Mouse (Mus musculus): ENCODE measurements around the gene Grid2. TPM values are rescaled to one million over a fixed set of nuclear protein-coding genes. Genes with fewer than 3 reads are reported as not detected.

The Grid2 gene
- total RNA-seq, 1 experiment from 2014 or later: not detected

- ATAC-seq (replicated peaks in 1 of 2; ENCODE audit: insufficient read depth in 1 of 2, low FRiP score in 2 of 2, low TSS enrichment in 1 of 2, low read depth in 1 of 2, poor library complexity in 2 of 2, severe bottlenecking in 2 of 2): no peak
Observed at GRCm38 (mm10) chr6:64428898-64429297, 1173.2 kb downstream of the Grid2 start.

DNA sequence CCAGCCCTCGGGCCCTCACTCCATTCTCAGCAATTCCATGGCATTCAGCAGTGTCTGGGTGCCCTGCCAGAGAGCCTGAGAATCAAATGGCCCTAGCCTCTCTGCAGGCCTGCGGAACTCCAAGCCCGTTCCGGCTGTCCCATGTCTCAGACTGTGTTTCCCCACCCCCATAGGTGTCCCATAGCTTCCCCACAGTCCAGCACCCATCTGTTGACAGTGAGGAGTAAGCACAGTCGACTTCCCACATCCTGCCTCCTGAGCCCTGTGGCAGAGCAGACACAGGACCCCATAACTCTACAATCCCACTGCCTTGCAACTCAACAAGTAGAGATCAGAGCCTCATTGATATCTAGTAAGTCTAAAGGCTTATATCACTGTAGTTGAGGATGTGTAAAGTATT, 1192.5 kb downstream of the Grid2 start:
- no peak for ATAC-seq (replicated peaks in 1 of 2; ENCODE audit: insufficient read depth in 1 of 2, low FRiP score in 2 of 2, low TSS enrichment in 1 of 2, low read depth in 1 of 2, poor library complexity in 2 of 2, severe bottlenecking in 2 of 2)

- no peak for ATAC-seq (replicated peaks in 1 of 2; ENCODE audit: insufficient read depth in 1 of 2, low FRiP score in 2 of 2, low TSS enrichment in 1 of 2, low read depth in 1 of 2, poor library complexity in 2 of 2, severe bottlenecking in 2 of 2)
Observed at GRCm38 (mm10) chr6:64448864-64449355, 1193.2 kb downstream of the Grid2 start.

- ATAC-seq (replicated peaks in 1 of 2; ENCODE audit: insufficient read depth in 1 of 2, low FRiP score in 2 of 2, low TSS enrichment in 1 of 2, low read depth in 1 of 2, poor library complexity in 2 of 2, severe bottlenecking in 2 of 2): no peak
Observed at GRCm38 (mm10) chr6:64450770-64451169, 1195.1 kb downstream of the Grid2 start.

DNA sequence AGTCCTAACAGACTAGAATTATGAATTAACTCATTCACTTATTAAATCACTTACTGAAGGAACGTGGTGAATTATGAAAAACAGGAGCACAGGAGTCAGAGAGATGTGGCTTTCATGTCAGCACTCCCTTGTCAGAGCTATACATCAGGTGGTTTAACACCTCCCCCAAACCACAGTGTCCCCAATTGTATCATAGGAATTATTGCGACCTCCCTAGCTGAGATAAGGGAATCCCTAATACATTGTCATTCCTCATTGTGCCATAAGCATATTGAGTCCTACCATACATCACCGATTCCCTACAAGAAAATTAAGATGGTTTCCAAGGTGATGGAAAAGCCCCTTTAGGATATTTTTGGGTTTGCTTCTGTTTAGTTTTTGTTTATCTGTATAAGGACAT, 1224.2 kb downstream of the Grid2 start:
- ATAC-seq (replicated peaks in 1 of 2; ENCODE audit: insufficient read depth in 1 of 2, low FRiP score in 2 of 2, low TSS enrichment in 1 of 2, low read depth in 1 of 2, poor library complexity in 2 of 2, severe bottlenecking in 2 of 2): no peak

DNA sequence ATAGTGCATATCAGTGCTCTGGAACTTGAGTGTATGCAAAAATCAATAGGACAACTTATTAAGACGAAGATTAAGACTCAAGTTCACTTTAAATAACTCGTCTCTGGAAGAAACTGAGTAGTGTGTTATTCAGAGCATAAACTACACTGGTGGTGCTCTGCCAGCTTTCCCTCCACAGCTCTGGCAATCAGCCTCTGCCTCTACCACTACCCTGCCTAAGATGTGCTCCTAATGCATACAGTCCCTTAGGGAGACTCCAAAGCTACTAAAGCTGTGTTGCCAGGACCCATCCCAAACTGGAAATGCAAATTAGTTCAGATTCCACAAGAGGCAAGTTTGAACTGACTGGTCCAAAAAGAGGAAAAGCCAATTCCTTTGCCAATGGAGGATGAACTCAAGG, 1224.9 kb downstream of the Grid2 start:
- ATAC-seq (replicated peaks in 1 of 2; ENCODE audit: insufficient read depth in 1 of 2, low FRiP score in 2 of 2, low TSS enrichment in 1 of 2, low read depth in 1 of 2, poor library complexity in 2 of 2, severe bottlenecking in 2 of 2): no peak

DNA sequence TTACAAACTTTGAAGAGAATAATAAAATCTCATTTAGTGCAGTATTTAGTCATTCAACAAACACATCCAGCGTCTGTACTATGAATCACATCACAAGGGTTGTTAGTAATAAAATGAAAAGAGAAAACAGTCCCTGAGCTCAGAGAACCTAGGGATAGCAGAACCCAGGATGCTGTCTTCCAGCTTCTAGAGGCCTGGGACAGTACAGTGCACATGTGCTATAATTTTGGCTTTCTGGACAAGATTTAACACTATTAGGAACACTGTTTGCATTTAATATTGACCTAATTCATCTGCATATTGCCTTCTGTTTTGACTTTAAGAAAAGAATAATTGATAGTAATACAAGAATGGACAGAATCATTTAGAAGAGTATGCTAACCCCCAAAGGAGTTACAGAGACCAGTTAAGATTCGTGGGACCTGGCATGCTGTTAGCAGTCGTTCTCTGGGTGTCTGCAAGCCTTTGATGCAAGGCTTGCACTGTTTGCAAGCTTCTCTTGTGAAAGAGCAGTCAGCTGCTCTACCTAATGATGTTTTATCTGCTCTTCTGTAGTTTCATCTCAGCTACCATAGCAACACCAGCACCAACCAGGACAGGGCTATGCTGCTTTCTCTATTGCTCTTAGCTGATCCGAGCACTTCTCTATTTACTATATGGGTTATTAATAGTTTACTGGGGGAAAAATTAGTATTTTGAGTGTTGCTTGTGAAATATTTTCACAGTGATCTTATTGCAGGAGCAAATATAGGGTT, 1234.8 kb downstream of the Grid2 start:
- ATAC-seq (replicated peaks in 1 of 2; ENCODE audit: insufficient read depth in 1 of 2, low FRiP score in 2 of 2, low TSS enrichment in 1 of 2, low read depth in 1 of 2, poor library complexity in 2 of 2, severe bottlenecking in 2 of 2): no peak

DNA sequence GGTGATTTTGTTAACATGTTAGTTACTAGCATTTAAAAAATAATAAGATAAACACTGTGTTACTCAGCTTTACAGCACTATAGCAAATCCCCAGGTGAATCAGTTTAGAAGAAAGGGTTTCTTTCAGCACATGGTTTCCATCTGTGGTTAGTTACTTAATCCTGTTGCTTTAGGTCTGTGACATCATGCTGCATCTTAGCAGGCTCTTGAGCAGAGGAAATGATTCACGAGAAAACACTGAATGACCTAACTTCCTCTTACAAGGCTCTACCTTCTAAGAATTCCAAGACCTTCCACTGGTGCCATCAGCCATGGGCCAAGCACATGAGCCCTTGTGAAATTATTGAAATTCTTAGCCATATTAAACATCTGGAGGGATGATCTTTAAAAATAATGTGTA, 1248.7 kb downstream of the Grid2 start:
- ATAC-seq (replicated peaks in 1 of 2; ENCODE audit: insufficient read depth in 1 of 2, low FRiP score in 2 of 2, low TSS enrichment in 1 of 2, low read depth in 1 of 2, poor library complexity in 2 of 2, severe bottlenecking in 2 of 2): no peak

- ATAC-seq (replicated peaks in 1 of 2; ENCODE audit: insufficient read depth in 1 of 2, low FRiP score in 2 of 2, low TSS enrichment in 1 of 2, low read depth in 1 of 2, poor library complexity in 2 of 2, severe bottlenecking in 2 of 2): no peak
Observed at GRCm38 (mm10) chr6:64542168-64542567, 1286.5 kb downstream of the Grid2 start.

- ATAC-seq (replicated peaks in 1 of 2; ENCODE audit: insufficient read depth in 1 of 2, low FRiP score in 2 of 2, low TSS enrichment in 1 of 2, low read depth in 1 of 2, poor library complexity in 2 of 2, severe bottlenecking in 2 of 2): no peak
Observed at GRCm38 (mm10) chr6:64553645-64554044, 1298.0 kb downstream of the Grid2 start.

DNA sequence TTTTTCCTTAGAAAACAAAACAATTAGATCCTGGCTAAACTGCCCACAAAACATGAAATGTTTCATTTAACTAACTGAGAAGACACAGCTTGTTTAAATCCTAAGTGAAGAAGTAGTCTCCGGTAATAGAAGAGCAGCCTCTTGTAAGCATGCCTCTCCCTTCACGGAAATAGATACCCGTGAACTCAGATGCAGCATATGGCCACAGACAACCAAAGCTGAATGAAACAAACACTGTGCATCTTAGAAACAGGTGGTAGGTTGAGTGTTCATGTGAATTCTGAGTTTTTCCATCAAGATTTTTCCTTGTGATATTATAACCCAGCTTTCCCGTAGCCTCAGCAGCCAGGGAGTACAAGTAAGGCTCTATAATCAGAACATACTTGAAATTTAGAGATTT, 1299.5 kb downstream of the Grid2 start:
- no peak for ATAC-seq (replicated peaks in 1 of 2; ENCODE audit: insufficient read depth in 1 of 2, low FRiP score in 2 of 2, low TSS enrichment in 1 of 2, low read depth in 1 of 2, poor library complexity in 2 of 2, severe bottlenecking in 2 of 2)

- peak; percentile 62 to 75; a peak in 3 of 4 replicates for ATAC-seq (replicated peaks in 1 of 2; ENCODE audit: insufficient read depth in 1 of 2, low FRiP score in 2 of 2, low TSS enrichment in 1 of 2, low read depth in 1 of 2, poor library complexity in 2 of 2, severe bottlenecking in 2 of 2)
Observed at GRCm38 (mm10) chr6:64568599-64568998, 1312.9 kb downstream of the Grid2 start.

DNA sequence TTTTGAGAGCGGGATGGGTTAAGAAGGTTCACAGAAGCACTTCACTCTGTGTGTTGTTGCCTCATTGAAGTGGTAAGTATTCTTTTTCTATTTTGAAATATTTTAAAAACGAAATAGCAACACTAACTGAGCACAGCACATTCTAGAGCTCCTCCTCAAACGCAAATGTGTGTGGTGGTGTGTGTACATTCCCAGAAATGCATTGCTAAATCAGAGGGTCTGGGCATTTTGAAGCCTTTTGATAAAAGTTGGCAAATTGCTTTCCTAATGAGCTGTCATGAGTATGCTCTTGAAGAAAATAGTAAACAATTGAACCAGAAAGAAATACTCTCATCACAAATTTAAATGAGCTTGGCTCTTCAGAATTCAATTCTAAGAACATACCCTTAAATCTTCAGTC, 1325.7 kb downstream of the Grid2 start:
- ATAC-seq (replicated peaks in 1 of 2; ENCODE audit: insufficient read depth in 1 of 2, low FRiP score in 2 of 2, low TSS enrichment in 1 of 2, low read depth in 1 of 2, poor library complexity in 2 of 2, severe bottlenecking in 2 of 2): no peak

- no peak for ATAC-seq (replicated peaks in 1 of 2; ENCODE audit: insufficient read depth in 1 of 2, low FRiP score in 2 of 2, low TSS enrichment in 1 of 2, low read depth in 1 of 2, poor library complexity in 2 of 2, severe bottlenecking in 2 of 2)
Observed at GRCm38 (mm10) chr6:64588487-64589205, 1333.0 kb downstream of the Grid2 start.

GRCm38 (mm10) chr6:64596261-64596660, 1340.6 kb downstream of the Grid2 start:
- no peak for ATAC-seq (replicated peaks in 1 of 2; ENCODE audit: insufficient read depth in 1 of 2, low FRiP score in 2 of 2, low TSS enrichment in 1 of 2, low read depth in 1 of 2, poor library complexity in 2 of 2, severe bottlenecking in 2 of 2)

DNA sequence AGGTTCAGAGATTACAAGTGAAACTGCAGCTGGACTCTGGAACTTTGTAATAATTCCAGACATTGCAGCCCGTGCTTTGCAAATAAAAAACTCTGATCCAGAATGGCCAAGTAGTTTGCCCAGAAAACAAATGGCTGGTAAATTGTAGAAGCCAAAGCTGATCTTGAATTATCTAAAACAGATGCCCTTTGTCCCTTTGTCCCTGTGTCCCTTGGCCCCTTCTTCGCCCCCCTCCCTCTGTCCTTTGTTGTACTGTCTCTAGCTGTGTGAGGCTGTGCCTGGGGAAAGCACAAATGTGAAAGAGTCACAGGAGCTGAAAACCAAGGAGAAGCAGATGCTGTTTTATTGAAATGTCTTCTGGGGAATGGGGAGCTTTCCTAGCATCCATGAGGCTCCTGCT, 1341.2 kb downstream of the Grid2 start:
- ATAC-seq (replicated peaks in 1 of 2; ENCODE audit: insufficient read depth in 1 of 2, low FRiP score in 2 of 2, low TSS enrichment in 1 of 2, low read depth in 1 of 2, poor library complexity in 2 of 2, severe bottlenecking in 2 of 2): no peak

DNA sequence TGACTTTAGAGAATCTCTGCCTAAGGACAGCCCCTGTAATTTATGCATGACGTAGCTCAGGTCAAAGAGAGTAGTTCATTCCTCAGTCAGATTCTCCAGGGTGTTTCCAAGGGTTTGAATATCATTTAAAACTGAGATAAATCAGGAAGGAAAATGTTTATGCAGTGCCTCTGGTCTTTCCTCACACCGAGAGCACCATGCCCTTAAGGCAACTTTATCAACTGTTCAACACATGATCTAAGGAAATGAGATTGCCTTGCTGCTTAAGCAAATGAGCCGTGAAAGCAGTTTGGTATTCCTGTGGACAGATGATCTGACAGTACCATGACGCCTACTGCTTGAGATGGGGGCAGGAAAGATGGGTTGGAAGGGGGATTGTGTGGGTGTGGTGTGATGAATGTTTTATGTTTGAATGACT, 1342.5 kb downstream of the Grid2 start:
- no peak for ATAC-seq (replicated peaks in 1 of 2; ENCODE audit: insufficient read depth in 1 of 2, low FRiP score in 2 of 2, low TSS enrichment in 1 of 2, low read depth in 1 of 2, poor library complexity in 2 of 2, severe bottlenecking in 2 of 2)

DNA sequence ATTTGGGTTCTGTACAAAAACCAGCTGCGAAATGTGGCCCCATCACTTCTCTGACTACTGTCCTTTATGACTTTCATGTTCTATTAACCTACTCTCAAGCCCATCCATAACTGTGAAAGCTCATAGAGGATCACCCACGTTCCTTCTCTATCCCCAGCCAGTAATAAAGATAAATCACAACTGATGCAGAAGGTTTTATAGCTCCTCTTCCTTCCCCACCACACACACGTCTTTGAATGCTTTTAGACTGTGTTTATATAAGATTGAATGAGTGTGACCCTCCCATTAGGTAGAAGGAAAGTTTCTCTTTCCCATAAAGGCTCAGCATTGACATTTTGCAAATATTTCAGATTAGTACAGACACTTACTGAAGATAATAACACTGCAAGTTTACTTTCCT, 1350.1 kb downstream of the Grid2 start:
- no peak for ATAC-seq (replicated peaks in 1 of 2; ENCODE audit: insufficient read depth in 1 of 2, low FRiP score in 2 of 2, low TSS enrichment in 1 of 2, low read depth in 1 of 2, poor library complexity in 2 of 2, severe bottlenecking in 2 of 2)

DNA sequence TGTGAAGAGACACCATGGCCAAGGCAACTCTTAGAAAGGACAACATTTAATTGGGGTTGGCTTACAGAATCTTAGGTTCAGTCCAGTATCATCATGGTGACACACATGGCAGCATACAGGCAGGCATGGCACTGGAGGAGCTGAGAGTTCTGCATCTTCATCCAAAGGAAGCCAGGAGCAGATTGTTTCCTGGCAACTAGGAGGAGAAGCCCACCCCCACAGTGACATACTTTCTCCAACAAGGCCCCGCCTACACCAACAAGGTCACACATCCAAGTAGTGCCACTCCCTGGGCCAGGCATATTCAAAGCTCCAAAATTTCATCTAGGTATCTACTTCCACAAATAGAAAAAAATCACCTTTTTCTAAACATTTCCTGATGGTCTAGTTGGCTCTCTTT, 1351.4 kb downstream of the Grid2 start:
- ATAC-seq (replicated peaks in 1 of 2; ENCODE audit: insufficient read depth in 1 of 2, low FRiP score in 2 of 2, low TSS enrichment in 1 of 2, low read depth in 1 of 2, poor library complexity in 2 of 2, severe bottlenecking in 2 of 2): no peak

Measured in hematopoietic stem cell, adult 5-6 weeks (primary cell).